Mouse (Mus musculus) kidney, postnatal 0 days (tissue): ENCODE measurements around the gene Fam227a. TPM values are rescaled to one million over a fixed set of nuclear protein-coding genes. Genes with fewer than 3 reads are reported as not detected.
"Not testable (repeated sequence)": the region's sequence is repeated elsewhere in the genome, so short reads cannot be mapped to it uniquely, and the experiment has no call there.

Experiments used
- ATAC-seq: fragments of 200-750 bp; cut with Nextera tagmentation; replicated peaks from 2 replicates; pipeline ENCODE4 v1.8.0; 2017; ENCODE audit warnings: low read depth, moderate number of reproducible peaks, moderate TSS enrichment, moderate library complexity; ENCODE audit not compliant: low FRiP score
- DNase-seq: peaks from one replicate; pipeline ENCODE4 v3.0.0-alpha.2; 2016; ENCODE audit warnings: low spot score
- H3K27ac ChIP-seq: fragments of 300-500 bp; sonication (generic); 2 replicates; pipeline ENCODE4 v1.5.1; 2014; ENCODE audit warnings: mild to moderate bottlenecking
- H3K27me3 ChIP-seq: fragments of 300-500 bp; sonication (generic); 2 replicates; pipeline ENCODE4 v1.6.1; 2014; ENCODE audit warnings: low read length, mixed read lengths; ENCODE audit not compliant: insufficient read depth
- H3K36me3 ChIP-seq: fragments of 300-500 bp; sonication (generic); 2 replicates; pipeline ENCODE4 v1.6.1; 2014; ENCODE audit warnings: low read length, mixed read lengths; ENCODE audit not compliant: insufficient read depth
- H3K4me1 ChIP-seq: fragments of 300-500 bp; sonication (generic); replicated peaks from 2 replicates; pipeline ENCODE4 v1.6.1; 2014; ENCODE audit warnings: antibody characterized with exemption, low read length, mixed read lengths; ENCODE audit not compliant: insufficient read depth
- H3K4me2 ChIP-seq: fragments of 300-500 bp; sonication (generic); 2 replicates; pipeline ENCODE4 v1.6.1; 2014; ENCODE audit warnings: mild to moderate bottlenecking, low read length, moderate library complexity, mixed read lengths
- H3K4me3 ChIP-seq: fragments of 300-500 bp; sonication (generic); replicated peaks from 2 replicates; pipeline ENCODE4 v1.5.1; 2014; ENCODE audit warnings: low read depth, low read length
- H3K9ac ChIP-seq: fragments of 300-500 bp; sonication (generic); 2 replicates; pipeline ENCODE4 v1.6.1; 2014; ENCODE audit warnings: low read depth, low read length
- H3K9me3 ChIP-seq: fragments of 300-500 bp; sonication (generic); replicated peaks from 2 replicates; pipeline ENCODE4 v1.6.1; 2016; ENCODE audit warnings: low read length, inconsistent platforms, mixed read lengths
- CTCF ChIP-seq: IDR thresholded peaks from 2 replicates; pipeline ENCODE4 v1.5.1; 2016; ENCODE audit warnings: antibody characterized with exemption, low read depth, mild to moderate bottlenecking, moderate library complexity
- WGBS: fragments of 180-500 bp; shearing (Covaris S2); extraction: QIAGEN DNeasy Blood & Tissue Kit; methylation state at CpG from one replicate; pipeline ENCODE4 v1.1.7; 2014; 5-methylcytosine and 5-hydroxymethylcytosine counted together
- polyA plus RNA-seq: library from polyadenylated mRNA; unstranded; fragments of >200 nt; fragmentation: Nextera tagmentation; extraction: Ambion mirVana; gene quantifications from 2 replicates; pipeline ENCODE4 v1.2.1, GENCODE M21; 2015

Gene Fam227a
- polyA plus RNA-seq, 1 experiment from 2014 or later: 0.66 TPM

GRCm38 (mm10) chr15:79677936-79678335, 19.2 kb upstream of the Fam227a start:
- 0 out of 2 replicates have a peak, but pooled peaks cover 5% of the 10 kb centered on the region for H3K4me1 ChIP-seq
- H3K27me3 ChIP-seq: no peaks in the 10 kb centered on the region
- ATAC-seq (no peak; the same call in 1 of the 2 replicates), DNase-seq (no peak)
- H3K36me3 ChIP-seq: peaks cover 26% of the 10 kb centered on the region
- no peak overlapping the region for H3K9ac ChIP-seq
- no peak overlapping the region for H3K4me2 ChIP-seq
- H3K27ac ChIP-seq: peak overlapping the region; percentile 60; the same call in 1 of the 2 replicates
- 65% methylated on average over 2 of the region's 2 CpGs for WGBS
- H3K4me3 ChIP-seq: no peak overlapping the region
- no peaks in the 10 kb centered on the region for H3K9me3 ChIP-seq
- TF ChIP-seq CTCF: no peak

GRCm38 (mm10) chr15:79671828-79672348, 13.1 kb upstream of the Fam227a start:
- ATAC-seq, H3K27ac ChIP-seq, H3K9me3 ChIP-seq, H3K4me1 ChIP-seq, H3K9ac ChIP-seq, DNase-seq, H3K27me3 ChIP-seq: not testable (repeated sequence)
- Histone ChIP-seq H3K36me3 (peaks cover 35% of the 10 kb centered on the region), H3K4me3 (0 out of 2 replicates have a peak overlapping the region, but pooled peaks have one; percentile 85), H3K4me2 (peak overlapping the region; percentile 82)
- WGBS: 77% methylated on average over 11 of the region's 11 CpGs

GRCm38 (mm10) chr15:79670972-79671299, 12.2 kb upstream of the Fam227a start:
- DNase-seq (no peak), ATAC-seq (peak; percentile 49)
- Histone ChIP-seq H3K27me3 (no peaks in the 10 kb centered on the region), H3K4me2 (peak overlapping the region; percentile 82), H3K27ac (peak overlapping the region; percentile 37; the same call in 1 of the 2 replicates), H3K9ac (peak overlapping the region; percentile 84), H3K4me1 (no peaks in the 10 kb centered on the region; the same call in 1 of the 2 replicates), H3K4me3 (peak overlapping the region; percentile 85), H3K36me3 (peaks cover 28% of the 10 kb centered on the region), H3K9me3 (no peaks in the 10 kb centered on the region)
- TF ChIP-seq CTCF: no peak
- under 1% methylated on average over 36 of the region's 37 CpGs for WGBS

GRCm38 (mm10) chr15:79670249-79670971, 11.7 kb upstream of the Fam227a start, which contains the start of gene Tomm22:
Gene Tomm22, plus strand, starts transcription at chr15:79670861.
- no peaks in the 10 kb centered on the region for H3K27me3 ChIP-seq
- peaks cover 30% of the 10 kb centered on the region for H3K36me3 ChIP-seq
- peak; percentile 64 for TF ChIP-seq CTCF
- 20% methylated on average over 33 of the region's 33 CpGs for WGBS
- DNase-seq (peak; percentile 99), ATAC-seq (peak; percentile 89)
- H3K4me3 ChIP-seq: peak within 1 kb of the TSS; percentile 85
- H3K27ac ChIP-seq: peak within 1 kb of the TSS; percentile 37; the same call in 1 of the 2 replicates
- no peaks in the 10 kb centered on the region; the same call in 1 of the 2 replicates for H3K4me1 ChIP-seq
- peak within 1 kb of the TSS; percentile 82 for H3K4me2 ChIP-seq
- no peaks in the 10 kb centered on the region for H3K9me3 ChIP-seq
- peak within 1 kb of the TSS; percentile 84 for H3K9ac ChIP-seq

GRCm38 (mm10) chr15:79669195-79669594, 10.4 kb upstream of the Fam227a start:
- H3K4me2 ChIP-seq: no peak overlapping the region
- no peaks in the 10 kb centered on the region for H3K27me3 ChIP-seq
- no peaks in the 10 kb centered on the region for H3K9me3 ChIP-seq
- peak; percentile 43 for TF ChIP-seq CTCF
- no peak overlapping the region for H3K9ac ChIP-seq
- ATAC-seq: no peak
- no peak overlapping the region for H3K4me3 ChIP-seq
- 65% methylated on average over 10 of the region's 10 CpGs for WGBS
- no peak overlapping the region for H3K27ac ChIP-seq
- no peaks in the 10 kb centered on the region; the same call in 1 of the 2 replicates for H3K4me1 ChIP-seq
- peaks cover 20% of the 10 kb centered on the region for H3K36me3 ChIP-seq
- peak; percentile 58 for DNase-seq

- H3K36me3 ChIP-seq: peaks cover 10% of the 10 kb centered on the region; the same call in 1 of the 2 replicates
- DNase-seq (no peak), ATAC-seq (no peak)
- no peak for TF ChIP-seq CTCF
- H3K4me2 ChIP-seq: no peak overlapping the region
- H3K4me1 ChIP-seq: 0 out of 2 replicates have a peak, but pooled peaks cover 2% of the 10 kb centered on the region
- H3K9me3 ChIP-seq: no peaks in the 10 kb centered on the region
- 89% methylated on average over 8 of the region's 8 CpGs for WGBS
- no peaks in the 10 kb centered on the region for H3K27me3 ChIP-seq
- no peak overlapping the region for H3K27ac ChIP-seq
- H3K9ac ChIP-seq: no peak overlapping the region
- no peak overlapping the region for H3K4me3 ChIP-seq
Observed at GRCm38 (mm10) chr15:79664666-79665065, 5.9 kb upstream of the Fam227a start.
